Mouse (Mus musculus): ENCODE measurements around the gene Spsb1. TPM values are rescaled to one million over a fixed set of nuclear protein-coding genes. Genes with fewer than 3 reads are reported as not detected.

Gene Spsb1
- polyA plus RNA-seq, 1 experiment from 2014 or later, result 7.0 TPM

- Histone ChIP-seq H3K4me1 (replicated peaks; ENCODE audit: control insufficient read depth, insufficient read depth, low read length) (peaks cover 19% of the 10 kb centered on the region), H3K27ac (peak overlapping the region; percentile 60), H3K4me3 (replicated peaks; ENCODE audit: low read length) (peak overlapping the region; percentile 27), H3K4me2 (replicated peaks) (peak overlapping the region; percentile 54), H3K9me3 (ENCODE audit: control insufficient read depth, low read length) (no peaks in the 10 kb centered on the region), H3K9ac (peak overlapping the region; percentile 37; the same call in 1 of the 2 replicates), H3K36me3 (replicated peaks; ENCODE audit: control insufficient read depth, insufficient read depth) (no peaks in the 10 kb centered on the region), H3K27me3 (ENCODE audit: control insufficient read depth, insufficient read depth, low read length) (no peaks in the 10 kb centered on the region)
- ATAC-seq (ENCODE audit: low FRiP score) (peak; percentile 90), DNase-seq (ENCODE audit: low spot score) (peak; percentile 86)
- WGBS, result under 1% methylated on average over 21 of the region's 21 CpGs
Measured at GRCm38 (mm10) chr4:149854301-149854708, 100.5 kb downstream of the Spsb1 start.

GRCm38 (mm10) chr4:149853698-149854284 lies 101.1 kb downstream of the Spsb1 start:
- Histone ChIP-seq H3K9ac (no peak overlapping the region), H3K27ac (no peak overlapping the region), H3K4me3 (replicated peaks; ENCODE audit: low read length) (peak overlapping the region; percentile 27; the same call in 1 of the 2 replicates), H3K4me1 (replicated peaks; ENCODE audit: control insufficient read depth, insufficient read depth, low read length) (peaks cover 19% of the 10 kb centered on the region), H3K4me2 (replicated peaks) (peak overlapping the region; percentile 54), H3K9me3 (ENCODE audit: control insufficient read depth, low read length) (no peaks in the 10 kb centered on the region), H3K36me3 (replicated peaks; ENCODE audit: control insufficient read depth, insufficient read depth) (no peaks in the 10 kb centered on the region), H3K27me3 (ENCODE audit: control insufficient read depth, insufficient read depth, low read length) (no peaks in the 10 kb centered on the region)
- DNase-seq (ENCODE audit: low spot score), result no peak
- no peak for ATAC-seq (ENCODE audit: low FRiP score)
- 67% methylated on average over 4 of the region's 4 CpGs for WGBS

GRCm38 (mm10) chr4:149851554-149851953 lies 103.3 kb downstream of the Spsb1 start:
- Histone ChIP-seq H3K36me3 (replicated peaks; ENCODE audit: control insufficient read depth, insufficient read depth) (no peaks in the 10 kb centered on the region), H3K9me3 (ENCODE audit: control insufficient read depth, low read length) (no peaks in the 10 kb centered on the region), H3K27ac (no peak overlapping the region), H3K4me1 (replicated peaks; ENCODE audit: control insufficient read depth, insufficient read depth, low read length) (peaks cover 14% of the 10 kb centered on the region), H3K4me2 (replicated peaks) (no peak overlapping the region), H3K4me3 (replicated peaks; ENCODE audit: low read length) (no peak overlapping the region), H3K27me3 (ENCODE audit: control insufficient read depth, insufficient read depth, low read length) (no peaks in the 10 kb centered on the region), H3K9ac (no peak overlapping the region)
- ATAC-seq (ENCODE audit: low FRiP score) (no peak), DNase-seq (ENCODE audit: low spot score) (no peak)
- 86% methylated on average over 8 of the region's 8 CpGs for WGBS

GRCm38 (mm10) chr4:149850674-149851073 lies 104.2 kb downstream of the Spsb1 start:
- H3K4me3 ChIP-seq (replicated peaks; ENCODE audit: low read length), result no peak overlapping the region
- peaks cover 14% of the 10 kb centered on the region for H3K4me1 ChIP-seq (replicated peaks; ENCODE audit: control insufficient read depth, insufficient read depth, low read length)
- H3K9me3 ChIP-seq (ENCODE audit: control insufficient read depth, low read length), result no peaks in the 10 kb centered on the region
- H3K27ac ChIP-seq, result no peak overlapping the region
- ATAC-seq (ENCODE audit: low FRiP score) (no peak), DNase-seq (ENCODE audit: low spot score) (no peak)
- no peaks in the 10 kb centered on the region for H3K27me3 ChIP-seq (ENCODE audit: control insufficient read depth, insufficient read depth, low read length)
- no peak overlapping the region for H3K4me2 ChIP-seq (replicated peaks)
- no peak overlapping the region for H3K9ac ChIP-seq
- H3K36me3 ChIP-seq (replicated peaks; ENCODE audit: control insufficient read depth, insufficient read depth), result no peaks in the 10 kb centered on the region
- 82% methylated on average over 10 of the region's 10 CpGs for WGBS

- Histone ChIP-seq H3K36me3 (replicated peaks; ENCODE audit: control insufficient read depth, insufficient read depth) (no peaks in the 10 kb centered on the region), H3K27ac (no peak overlapping the region), H3K27me3 (ENCODE audit: control insufficient read depth, insufficient read depth, low read length) (no peaks in the 10 kb centered on the region), H3K4me2 (replicated peaks) (no peak overlapping the region), H3K9ac (no peak overlapping the region), H3K9me3 (ENCODE audit: control insufficient read depth, low read length) (no peaks in the 10 kb centered on the region), H3K4me3 (replicated peaks; ENCODE audit: low read length) (no peak overlapping the region), H3K4me1 (replicated peaks; ENCODE audit: control insufficient read depth, insufficient read depth, low read length) (peaks cover 13% of the 10 kb centered on the region)
- WGBS, result 90% methylated on average over 7 of the region's 7 CpGs
- no peak for ATAC-seq (ENCODE audit: low FRiP score)
- no peak for DNase-seq (ENCODE audit: low spot score)
Measured at GRCm38 (mm10) chr4:149850045-149850444, 104.8 kb downstream of the Spsb1 start.

GRCm38 (mm10) chr4:149849035-149849434 lies 105.8 kb downstream of the Spsb1 start:
- 87% methylated on average over 5 of the region's 5 CpGs for WGBS

GRCm38 (mm10) chr4:149846861-149847631 lies 107.8 kb downstream of the Spsb1 start:
- ATAC-seq (ENCODE audit: low FRiP score), result no peak
- Histone ChIP-seq H3K27me3 (ENCODE audit: control insufficient read depth, insufficient read depth, low read length) (no peaks in the 10 kb centered on the region), H3K4me2 (replicated peaks) (no peak overlapping the region), H3K4me3 (replicated peaks; ENCODE audit: low read length) (no peak overlapping the region), H3K36me3 (replicated peaks; ENCODE audit: control insufficient read depth, insufficient read depth) (no peaks in the 10 kb centered on the region), H3K9ac (no peak overlapping the region), H3K4me1 (replicated peaks; ENCODE audit: control insufficient read depth, insufficient read depth, low read length) (no peaks in the 10 kb centered on the region), H3K27ac (no peak overlapping the region), H3K9me3 (ENCODE audit: control insufficient read depth, low read length) (no peaks in the 10 kb centered on the region)
- no peak for DNase-seq (ENCODE audit: low spot score)
- WGBS, result 84% methylated on average over 22 of the region's 22 CpGs

More at GRCm38 (mm10) chr4:149849035-149849434, 105.8 kb downstream of the Spsb1 start:
- ATAC-seq (ENCODE audit: low FRiP score) (no peak), DNase-seq (ENCODE audit: low spot score) (no peak)
- no peaks in the 10 kb centered on the region for H3K27me3 ChIP-seq (ENCODE audit: control insufficient read depth, insufficient read depth, low read length)
- H3K4me3 ChIP-seq (replicated peaks; ENCODE audit: low read length), result no peak overlapping the region
- no peaks in the 10 kb centered on the region for H3K36me3 ChIP-seq (replicated peaks; ENCODE audit: control insufficient read depth, insufficient read depth)
- no peak overlapping the region for H3K9ac ChIP-seq
- H3K4me1 ChIP-seq (replicated peaks; ENCODE audit: control insufficient read depth, insufficient read depth, low read length), result peaks cover 5% of the 10 kb centered on the region; the same call in 1 of the 2 replicates
- no peaks in the 10 kb centered on the region for H3K9me3 ChIP-seq (ENCODE audit: control insufficient read depth, low read length)
- no peak overlapping the region for H3K27ac ChIP-seq
- no peak overlapping the region for H3K4me2 ChIP-seq (replicated peaks)

Other genes starting within 250 kb of the Spsb1 start
- gene Tmem201, start 217.0 kb downstream of the Spsb1 start, polyA plus RNA-seq (2014; fragmentation: Nextera tagmentation; extraction: Ambion mirVana), result 29.9 and 31.9 TPM in 2 replicates
- gene Slc25a33, start 180.8 kb downstream of the Spsb1 start, polyA plus RNA-seq (2014; fragmentation: Nextera tagmentation; extraction: Ambion mirVana), result 38.2 and 40.2 TPM in 2 replicates
- 3.1 and 3.2 TPM in 2 replicates for gene H6pd, start 54.0 kb upstream of the Spsb1 start, polyA plus RNA-seq (2014; fragmentation: Nextera tagmentation; extraction: Ambion mirVana)
- 0.33 and 0.39 TPM in 2 replicates for gene Gpr157, start 132.3 kb upstream of the Spsb1 start, polyA plus RNA-seq (2014; fragmentation: Nextera tagmentation; extraction: Ambion mirVana)
- 2.4 and 2.8 TPM in 2 replicates for gene Slc2a5, start 164.2 kb upstream of the Spsb1 start, polyA plus RNA-seq (2014; fragmentation: Nextera tagmentation; extraction: Ambion mirVana)
- gene Slc2a7, start 193.9 kb upstream of the Spsb1 start, polyA plus RNA-seq (2014; fragmentation: Nextera tagmentation; extraction: Ambion mirVana), result not detected in 2 replicates
- not detected in 2 replicates for gene Car6, start 246.3 kb upstream of the Spsb1 start, polyA plus RNA-seq (2014; fragmentation: Nextera tagmentation; extraction: Ambion mirVana)

Measured in hindbrain, embryonic 14.5 days (tissue).